Mouse (Mus musculus): ENCODE measurements around the gene Efcab7. TPM values are rescaled to one million over a fixed set of nuclear protein-coding genes. Genes with fewer than 3 reads are reported as not detected.

The Efcab7 gene
- polyA plus RNA-seq, 1 experiment from 2014 or later, result 11.8 TPM

GRCm38 (mm10) chr4:99959308-99959707 is 130.3 kb downstream of the Efcab7 start:
- no peaks in the 10 kb centered on the region for H3K27me3 ChIP-seq (ENCODE audit: control insufficient read depth, insufficient read depth, low read length)
- WGBS, result 65% methylated on average over 3 of the region's 3 CpGs
- H3K9me3 ChIP-seq (ENCODE audit: control insufficient read depth, low read length), result no peaks in the 10 kb centered on the region
- peaks cover 20% of the 10 kb centered on the region for H3K36me3 ChIP-seq (ENCODE audit: control insufficient read depth, insufficient read depth, low read length)
- no peak overlapping the region for H3K9ac ChIP-seq (ENCODE audit: low read length)
- H3K27ac ChIP-seq (replicated peaks in 1 of 2; ENCODE audit: control insufficient read depth in 1 of 2, insufficient read depth in 1 of 2, low read depth in 2 of 2, low read length in 2 of 2), result no peak overlapping the region
- no peak overlapping the region for H3K4me3 ChIP-seq (ENCODE audit: control insufficient read depth in 1 of 2, insufficient read depth in 1 of 2, low read depth in 1 of 2, low read length in 2 of 2)
- no peak for ATAC-seq (ENCODE audit: insufficient number of reproducible peaks, insufficient read depth, low FRiP score, low read depth)
- H3K4me1 ChIP-seq (ENCODE audit: control insufficient read depth in 2 of 2, insufficient read depth in 2 of 2, low read length in 2 of 2), result peaks cover 8 to 22% of the 10 kb centered on the region in 2 experiments
- H3K4me2 ChIP-seq (ENCODE audit: low read length), result no peak overlapping the region

Other genes starting within 250 kb of the Efcab7 start
- gene Foxd3, start 172.9 kb upstream of the Efcab7 start, polyA plus RNA-seq (2014; fragmentation: Nextera tagmentation; extraction: Ambion mirVana), result not detected in 2 replicates
- gene Alg6, start 113.5 kb upstream of the Efcab7 start, polyA plus RNA-seq (2014; fragmentation: Nextera tagmentation; extraction: Ambion mirVana), result 10.8 and 12.2 TPM in 2 replicates
- 271 and 274 TPM in 2 replicates for gene Pgm1, start 100.2 kb downstream of the Efcab7 start, polyA plus RNA-seq (2014; fragmentation: Nextera tagmentation; extraction: Ambion mirVana)
- gene Itgb3bp, start 100.6 kb downstream of the Efcab7 start, polyA plus RNA-seq (2014; fragmentation: Nextera tagmentation; extraction: Ambion mirVana), result 35.5 and 36.0 TPM in 2 replicates

Data from heart, embryonic 14.5 days (tissue).